Mouse (Mus musculus): ENCODE measurements around the gene Gnao1. TPM values are rescaled to one million over a fixed set of nuclear protein-coding genes. Genes with fewer than 3 reads are reported as not detected.

Gnao1 gene
- polyA plus RNA-seq, 1 experiment from 2014 or later, result 9.4 TPM

DNA sequence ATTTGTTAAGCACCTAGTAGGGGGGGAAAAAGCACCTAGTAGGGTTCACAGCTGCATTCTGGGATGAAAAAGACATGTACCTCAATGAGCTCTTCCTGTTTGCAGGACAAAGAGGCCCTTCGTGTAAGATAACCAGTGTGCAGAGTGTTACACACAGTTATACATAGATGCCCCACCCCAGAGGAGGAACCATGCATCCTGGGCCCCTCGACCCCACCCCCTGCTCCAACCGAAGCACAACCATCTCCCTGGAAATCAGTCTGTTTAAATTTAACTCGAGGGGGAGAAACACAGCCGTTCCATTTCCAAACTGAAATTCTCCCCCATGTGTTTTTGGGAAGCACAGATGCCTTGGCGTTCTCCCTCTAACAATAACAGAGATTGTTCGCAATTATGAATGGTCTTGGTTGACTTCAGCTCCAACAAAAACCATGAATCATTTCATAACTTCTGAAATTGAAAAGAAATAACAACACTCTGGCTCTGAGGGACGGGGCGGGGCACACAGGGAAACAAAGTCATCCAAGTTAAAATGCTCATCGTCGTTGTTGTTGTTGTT, 42.4 kb downstream of the Gnao1 start:
- peaks cover 27% of the 10 kb centered on the region for H3K4me1 ChIP-seq
- H3K27me3 ChIP-seq, result no peaks in the 10 kb centered on the region
- peak; percentile 65; the same call in 1 of the 2 replicates for ATAC-seq (ENCODE audit: insufficient number of reproducible peaks, insufficient read depth, low FRiP score, low TSS enrichment, low read depth)
- no peak overlapping the region for H3K4me3 ChIP-seq
- no peaks in the 10 kb centered on the region for H3K9me3 ChIP-seq
- H3K4me2 ChIP-seq, result no peak overlapping the region
- no peak overlapping the region for H3K9ac ChIP-seq
- H3K27ac ChIP-seq, result peak overlapping the region; percentile 66; the same call in 1 of the 2 replicates
- 43% methylated on average over 11 of the region's 11 CpGs for WGBS
- H3K36me3 ChIP-seq, result no peaks in the 10 kb centered on the region

DNA sequence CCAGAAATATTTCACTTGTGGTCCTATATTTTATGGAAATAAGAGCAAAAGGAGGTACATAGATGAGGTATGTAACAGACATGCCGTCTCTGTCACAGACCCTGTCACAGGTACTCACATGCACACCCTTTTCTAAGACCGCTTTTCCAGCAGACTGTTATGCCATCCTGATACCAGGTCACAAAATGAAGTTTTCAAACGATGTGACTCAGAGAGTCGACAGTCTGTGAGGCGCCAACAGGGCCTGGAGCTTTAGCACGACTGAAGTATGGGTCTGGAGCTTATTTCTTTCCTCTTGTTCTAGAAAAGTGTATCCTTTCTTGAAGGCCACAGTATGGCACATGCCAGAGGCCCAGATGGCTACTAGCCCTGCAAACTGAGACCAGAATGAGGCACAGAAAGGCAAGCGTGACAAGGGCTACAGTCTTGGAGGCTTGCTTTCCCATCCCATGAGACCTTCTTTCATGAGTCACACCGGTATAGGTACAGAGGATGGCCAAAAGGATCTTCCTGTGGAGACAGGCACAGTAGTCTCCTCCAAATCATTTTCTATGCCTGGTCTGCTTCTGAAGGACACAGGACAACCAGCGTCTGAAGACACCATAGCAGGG, 43.2 kb downstream of the Gnao1 start:
- Histone ChIP-seq H3K9ac (no peak overlapping the region), H3K36me3 (no peaks in the 10 kb centered on the region), H3K27me3 (no peaks in the 10 kb centered on the region), H3K4me1 (peaks cover 27% of the 10 kb centered on the region), H3K27ac (no peak overlapping the region), H3K9me3 (no peaks in the 10 kb centered on the region), H3K4me2 (no peak overlapping the region), H3K4me3 (no peak overlapping the region)
- WGBS, result 80% methylated on average over 9 of the region's 9 CpGs
- no peak for ATAC-seq (ENCODE audit: insufficient number of reproducible peaks, insufficient read depth, low FRiP score, low TSS enrichment, low read depth)

DNA sequence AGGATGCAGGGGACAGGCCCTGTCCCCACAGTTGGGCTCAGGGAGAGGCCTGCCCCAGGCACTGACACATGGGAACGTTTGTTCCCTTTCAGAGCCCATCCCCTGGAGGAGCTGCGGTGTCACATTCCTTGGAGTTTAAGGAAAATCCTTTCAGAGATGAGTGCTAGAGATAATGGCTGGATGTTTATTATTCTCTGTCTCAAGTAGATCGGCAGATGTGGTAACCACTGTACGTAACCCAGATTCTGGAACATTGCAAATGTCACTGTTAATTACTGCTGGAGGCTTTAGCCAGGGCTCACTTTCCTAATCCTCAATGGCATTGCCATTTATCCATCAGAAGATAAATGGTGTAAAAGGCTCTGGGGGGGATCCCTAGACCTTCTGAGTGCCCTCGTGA, 44.9 kb downstream of the Gnao1 start:
- Histone ChIP-seq H3K36me3 (no peaks in the 10 kb centered on the region), H3K4me1 (peaks cover 28% of the 10 kb centered on the region), H3K27ac (peak overlapping the region; percentile 55; the same call in 1 of the 2 replicates), H3K9me3 (no peaks in the 10 kb centered on the region), H3K9ac (no peak overlapping the region), H3K4me2 (no peak overlapping the region), H3K4me3 (no peak overlapping the region), H3K27me3 (no peaks in the 10 kb centered on the region)
- 21% methylated on average over 5 of the region's 5 CpGs for WGBS
- no peak for ATAC-seq (ENCODE audit: insufficient number of reproducible peaks, insufficient read depth, low FRiP score, low TSS enrichment, low read depth)

DNA sequence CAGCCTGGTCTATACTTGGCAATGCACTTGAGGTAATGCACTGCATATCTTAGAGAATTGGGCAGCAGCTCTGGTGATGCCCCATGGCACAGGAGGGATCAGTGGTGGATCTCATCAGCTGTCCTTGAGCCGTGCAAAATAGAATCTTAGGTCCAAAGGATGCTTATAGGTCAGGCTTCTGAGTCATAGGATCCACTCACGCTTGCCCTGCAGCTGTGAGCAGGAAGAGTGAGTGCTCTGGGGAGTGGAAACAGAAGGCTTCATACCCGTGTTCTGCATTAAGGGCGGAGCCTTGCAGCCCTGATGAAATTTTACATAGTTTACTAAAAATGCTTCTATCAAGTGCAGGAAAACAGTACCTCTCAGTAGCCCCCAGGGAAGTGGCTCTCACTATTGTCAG, 45.5 kb downstream of the Gnao1 start:
- no peak overlapping the region for H3K4me3 ChIP-seq
- no peak for ATAC-seq (ENCODE audit: insufficient number of reproducible peaks, insufficient read depth, low FRiP score, low TSS enrichment, low read depth)
- H3K27ac ChIP-seq, result no peak overlapping the region
- H3K9ac ChIP-seq, result no peak overlapping the region
- no peaks in the 10 kb centered on the region for H3K9me3 ChIP-seq
- no peaks in the 10 kb centered on the region for H3K27me3 ChIP-seq
- no peaks in the 10 kb centered on the region for H3K36me3 ChIP-seq
- peaks cover 34% of the 10 kb centered on the region for H3K4me1 ChIP-seq
- WGBS, result 48% methylated on average over 4 of the region's 4 CpGs
- no peak overlapping the region for H3K4me2 ChIP-seq

- H3K27ac ChIP-seq, result no peak overlapping the region
- 70% methylated on average over 4 of the region's 4 CpGs for WGBS
- peaks cover 46% of the 10 kb centered on the region for H3K4me1 ChIP-seq
- no peak overlapping the region for H3K4me2 ChIP-seq
- H3K9me3 ChIP-seq, result no peaks in the 10 kb centered on the region
- no peak overlapping the region for H3K9ac ChIP-seq
- no peak for ATAC-seq (ENCODE audit: insufficient number of reproducible peaks, insufficient read depth, low FRiP score, low TSS enrichment, low read depth)
- H3K36me3 ChIP-seq, result no peaks in the 10 kb centered on the region
- no peaks in the 10 kb centered on the region for H3K27me3 ChIP-seq
- H3K4me3 ChIP-seq, result no peak overlapping the region
Observed at GRCm38 (mm10) chr8:93857144-93857543, 47.4 kb downstream of the Gnao1 start.

DNA sequence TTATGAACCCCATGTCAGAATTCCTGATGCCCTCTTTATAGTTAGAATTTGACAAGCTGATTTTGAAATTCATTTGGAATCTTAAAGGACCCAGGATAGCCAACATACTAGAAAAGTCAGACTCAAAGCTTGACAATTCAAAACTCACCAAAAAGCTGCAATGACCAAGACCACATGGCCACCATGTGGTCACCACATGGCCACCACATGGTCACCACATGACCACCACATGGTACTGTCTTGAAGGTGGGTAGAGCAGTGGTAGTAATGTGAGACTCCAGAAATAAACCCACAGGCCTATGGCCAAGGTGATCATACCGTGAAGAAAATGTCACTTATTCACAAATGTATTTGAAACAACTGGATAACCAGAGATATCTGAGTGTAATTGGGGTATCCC, 48.5 kb downstream of the Gnao1 start:
- Histone ChIP-seq H3K36me3 (no peaks in the 10 kb centered on the region), H3K9ac (no peak overlapping the region), H3K4me1 (peaks cover 39% of the 10 kb centered on the region), H3K4me3 (no peak overlapping the region), H3K9me3 (no peaks in the 10 kb centered on the region), H3K4me2 (no peak overlapping the region), H3K27ac (no peak overlapping the region), H3K27me3 (no peaks in the 10 kb centered on the region)
- ATAC-seq (ENCODE audit: insufficient number of reproducible peaks, insufficient read depth, low FRiP score, low TSS enrichment, low read depth), result no peak
- 73% methylated on average over 1 of the region's 1 CpGs for WGBS

DNA sequence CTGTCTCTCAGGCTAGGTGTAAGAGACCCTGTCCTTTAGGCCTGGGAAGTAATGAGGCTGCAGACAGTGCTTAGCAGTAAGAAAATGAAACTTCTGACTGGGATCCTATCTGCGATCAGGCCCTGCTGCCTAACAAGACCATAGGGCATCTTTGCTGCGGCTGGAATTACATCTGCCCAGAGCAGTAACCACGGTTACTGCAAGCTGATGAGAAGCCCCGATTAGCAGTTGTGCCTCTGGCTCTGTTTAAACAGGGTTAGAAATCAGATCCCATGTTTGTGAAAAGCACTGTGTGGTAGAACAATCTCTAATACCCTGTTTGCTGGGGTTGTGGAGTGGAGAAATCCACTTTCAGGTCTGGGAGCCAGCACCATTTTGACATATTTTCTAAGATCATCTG, 50.3 kb downstream of the Gnao1 start:
- Histone ChIP-seq H3K4me3 (no peak overlapping the region), H3K27ac (peak overlapping the region; percentile 57; the same call in 1 of the 2 replicates), H3K36me3 (no peaks in the 10 kb centered on the region), H3K9ac (no peak overlapping the region), H3K9me3 (no peaks in the 10 kb centered on the region), H3K27me3 (no peaks in the 10 kb centered on the region), H3K4me2 (no peak overlapping the region), H3K4me1 (peaks cover 36% of the 10 kb centered on the region)
- ATAC-seq (ENCODE audit: insufficient number of reproducible peaks, insufficient read depth, low FRiP score, low TSS enrichment, low read depth), result no peak
- 13% methylated on average over 4 of the region's 4 CpGs for WGBS

DNA sequence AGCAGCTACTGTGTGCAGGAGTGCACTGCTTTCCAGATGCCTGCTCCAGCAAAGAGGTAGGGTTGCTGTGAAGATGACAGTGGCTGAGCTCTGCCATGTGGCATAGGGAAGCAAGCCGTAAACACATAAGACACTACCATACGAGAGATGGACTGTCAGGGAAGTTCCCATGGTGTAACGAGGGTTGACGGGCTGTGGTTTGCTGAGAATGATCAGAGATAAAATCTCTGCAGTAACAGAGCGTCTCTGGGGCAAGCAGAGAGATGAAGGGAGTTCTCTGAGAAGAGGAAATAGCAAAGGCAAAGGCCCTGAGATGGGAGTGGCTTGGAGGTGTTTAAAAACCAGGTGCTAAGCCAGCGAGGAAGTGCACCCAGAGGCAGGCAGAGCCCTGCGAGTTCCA, 54.3 kb downstream of the Gnao1 start:
- Histone ChIP-seq H3K4me1 (peaks cover 28% of the 10 kb centered on the region), H3K4me3 (no peak overlapping the region), H3K27ac (no peak overlapping the region), H3K27me3 (no peaks in the 10 kb centered on the region), H3K9ac (no peak overlapping the region), H3K4me2 (no peak overlapping the region), H3K9me3 (no peaks in the 10 kb centered on the region), H3K36me3 (no peaks in the 10 kb centered on the region)
- whole genome bisulfite sequencing, result 53% methylated on average over 7 of the region's 7 CpGs
- ATAC-seq (ENCODE audit: insufficient number of reproducible peaks, insufficient read depth, low FRiP score, low TSS enrichment, low read depth), result no peak

- 85% methylated on average over 7 of the region's 7 CpGs for WGBS
- Histone ChIP-seq H3K9ac (no peak overlapping the region), H3K4me2 (no peak overlapping the region), H3K36me3 (no peaks in the 10 kb centered on the region), H3K9me3 (no peaks in the 10 kb centered on the region), H3K27ac (no peak overlapping the region), H3K27me3 (no peaks in the 10 kb centered on the region), H3K4me1 (peaks cover 14% of the 10 kb centered on the region; the same call in 1 of the 2 replicates), H3K4me3 (no peak overlapping the region)
- no peak for ATAC-seq (ENCODE audit: insufficient number of reproducible peaks, insufficient read depth, low FRiP score, low TSS enrichment, low read depth)
Observed at GRCm38 (mm10) chr8:93866271-93866670, 56.5 kb downstream of the Gnao1 start.

- ATAC-seq (ENCODE audit: insufficient number of reproducible peaks, insufficient read depth, low FRiP score, low TSS enrichment, low read depth), result no peak
- H3K27ac ChIP-seq, result no peak overlapping the region
- no peak overlapping the region for H3K4me2 ChIP-seq
- H3K27me3 ChIP-seq, result no peaks in the 10 kb centered on the region
- 86% methylated on average over 5 of the region's 5 CpGs for WGBS
- no peak overlapping the region for H3K4me3 ChIP-seq
- H3K36me3 ChIP-seq, result no peaks in the 10 kb centered on the region
- H3K4me1 ChIP-seq, result peaks cover 7% of the 10 kb centered on the region; the same call in 1 of the 2 replicates
- no peak overlapping the region for H3K9ac ChIP-seq
- no peaks in the 10 kb centered on the region for H3K9me3 ChIP-seq
Observed at GRCm38 (mm10) chr8:93868486-93869221, 58.9 kb downstream of the Gnao1 start.

DNA sequence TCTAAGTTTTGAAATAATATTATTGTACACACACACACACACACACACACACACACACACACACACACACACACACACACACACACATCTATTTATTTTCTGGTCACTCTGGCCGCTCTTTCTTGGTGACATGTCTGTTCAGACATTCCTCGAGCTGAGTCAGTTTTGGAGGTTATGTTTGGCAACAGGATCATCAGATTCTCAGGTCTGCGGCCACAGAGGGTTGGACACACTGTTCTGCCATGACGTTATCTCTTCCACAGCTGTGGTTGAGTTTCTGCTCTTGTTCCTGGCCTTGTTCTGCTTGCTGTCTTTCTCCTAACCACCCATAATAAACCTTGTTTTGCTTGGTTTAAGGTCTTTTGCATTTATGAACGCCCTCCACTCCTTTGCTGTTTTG, 61.5 kb downstream of the Gnao1 start:
- Histone ChIP-seq H3K9ac (no peak overlapping the region), H3K4me2 (no peak overlapping the region), H3K4me1 (no peaks in the 10 kb centered on the region), H3K9me3 (no peaks in the 10 kb centered on the region), H3K27me3 (no peaks in the 10 kb centered on the region), H3K4me3 (no peak overlapping the region), H3K36me3 (no peaks in the 10 kb centered on the region), H3K27ac (no peak overlapping the region)
- 85% methylated on average over 5 of the region's 5 CpGs for WGBS
- no peak for ATAC-seq (ENCODE audit: insufficient number of reproducible peaks, insufficient read depth, low FRiP score, low TSS enrichment, low read depth)

GRCm38 (mm10) chr8:93878396-93878795, 68.6 kb downstream of the Gnao1 start:
- H3K36me3 ChIP-seq, result no peaks in the 10 kb centered on the region
- no peaks in the 10 kb centered on the region for H3K4me1 ChIP-seq
- H3K9me3 ChIP-seq, result no peaks in the 10 kb centered on the region
- no peaks in the 10 kb centered on the region for H3K27me3 ChIP-seq
- H3K4me3 ChIP-seq, result no peak overlapping the region
- no peak for ATAC-seq (ENCODE audit: insufficient number of reproducible peaks, insufficient read depth, low FRiP score, low TSS enrichment, low read depth)
- no peak overlapping the region for H3K27ac ChIP-seq
- no peak overlapping the region for H3K4me2 ChIP-seq
- 87% methylated on average over 4 of the region's 4 CpGs for WGBS
- H3K9ac ChIP-seq, result no peak overlapping the region

Data from embryonic facial prominence, embryonic 13.5 days (tissue).